Mouse (Mus musculus): Measurements from ENCODE around the gene Herpud1. TPM values are rescaled to one million over a fixed set of nuclear protein-coding genes. Genes with fewer than 3 reads are reported as not detected.

Gene Herpud1
- polyA plus RNA-seq, 1 experiment from 2014 or later: 70.8 TPM

DNA sequence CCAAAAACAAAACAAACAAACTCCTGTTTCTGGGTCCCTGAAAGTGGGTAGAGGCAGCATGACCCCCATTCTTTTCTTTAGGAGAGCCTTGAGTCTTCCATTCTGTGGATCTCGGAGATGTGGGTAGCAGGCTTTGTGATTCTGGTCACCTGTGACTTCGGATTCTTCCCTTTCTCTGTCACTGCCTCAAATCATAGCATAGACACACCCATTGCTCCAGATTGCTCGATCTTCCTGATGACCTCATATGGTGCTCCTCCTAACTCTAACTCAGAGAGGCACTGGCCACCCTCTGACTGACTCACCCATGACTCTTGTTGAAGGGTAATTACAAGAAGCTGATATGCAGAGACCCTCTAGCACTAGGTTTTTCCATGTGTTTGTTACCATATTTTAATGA lies 50.7 kb downstream of the Herpud1 start:
- no peak overlapping the region for H3K9ac ChIP-seq (replicated peaks)
- H3K27ac ChIP-seq (replicated peaks): no peak overlapping the region
- H3K4me2 ChIP-seq: no peak overlapping the region
- H3K4me1 ChIP-seq: peaks cover 10% of the 10 kb centered on the region
- WGBS: 79% methylated on average over 3 of the region's 3 CpGs
- no peaks in the 10 kb centered on the region for H3K9me3 ChIP-seq (replicated peaks)
- no peaks in the 10 kb centered on the region for H3K36me3 ChIP-seq
- no peak overlapping the region for H3K4me3 ChIP-seq (replicated peaks)
- ATAC-seq (ENCODE audit: low FRiP score): no peak
- H3K27me3 ChIP-seq (replicated peaks): peaks cover 23% of the 10 kb centered on the region

DNA sequence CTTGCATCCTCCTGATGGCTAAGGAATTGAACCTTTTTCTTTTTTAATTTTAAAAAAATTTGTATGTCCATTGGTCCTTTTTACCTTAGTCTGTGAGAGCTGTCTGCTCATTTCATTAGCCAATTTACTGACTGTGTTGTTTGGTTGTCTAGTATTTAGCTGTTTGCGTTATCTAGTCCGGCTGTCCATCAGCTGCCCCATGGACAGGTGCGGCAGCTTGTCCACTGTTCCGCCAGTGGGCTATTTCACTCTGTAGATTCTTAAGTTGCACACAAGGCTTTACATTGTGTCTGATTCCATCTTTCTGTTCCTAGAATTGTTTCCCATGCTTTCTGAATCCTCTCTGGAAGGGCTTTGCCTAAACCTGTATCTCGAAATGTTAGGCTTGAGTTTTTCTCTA lies 52.4 kb downstream of the Herpud1 start:
- no peak overlapping the region for H3K4me3 ChIP-seq (replicated peaks)
- peaks cover 9% of the 10 kb centered on the region for H3K4me1 ChIP-seq
- WGBS: 94% methylated on average over 5 of the region's 5 CpGs
- ATAC-seq (ENCODE audit: low FRiP score): no peak
- H3K27me3 ChIP-seq (replicated peaks): peaks cover 10% of the 10 kb centered on the region
- no peak overlapping the region for H3K27ac ChIP-seq (replicated peaks)
- H3K9ac ChIP-seq (replicated peaks): no peak overlapping the region
- H3K4me2 ChIP-seq: no peak overlapping the region
- H3K9me3 ChIP-seq (replicated peaks): no peaks in the 10 kb centered on the region
- H3K36me3 ChIP-seq: no peaks in the 10 kb centered on the region

DNA sequence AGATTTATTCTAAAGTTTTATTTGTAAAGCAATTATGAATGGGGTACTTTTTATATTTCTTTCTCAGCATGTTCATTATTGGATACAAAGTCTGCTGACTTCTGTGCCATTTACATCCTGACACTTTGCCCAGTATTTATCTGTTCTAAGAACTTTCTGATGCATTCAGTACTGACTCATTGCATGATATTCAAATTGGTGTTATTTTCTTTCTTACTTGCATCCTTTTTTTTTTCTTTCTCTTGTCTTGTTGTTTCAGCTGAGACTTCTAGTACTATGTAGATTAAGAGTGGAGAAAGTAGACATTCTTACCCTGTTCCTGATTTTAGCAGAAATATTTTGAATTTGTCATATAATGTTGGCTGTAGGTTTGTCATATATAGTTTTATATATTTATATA lies 53.5 kb downstream of the Herpud1 start:
- Histone ChIP-seq H3K4me2 (no peak overlapping the region), H3K9me3 (replicated peaks) (no peaks in the 10 kb centered on the region), H3K27ac (replicated peaks) (no peak overlapping the region), H3K9ac (replicated peaks) (no peak overlapping the region), H3K36me3 (no peaks in the 10 kb centered on the region), H3K4me3 (replicated peaks) (no peak overlapping the region), H3K4me1 (no peaks in the 10 kb centered on the region), H3K27me3 (replicated peaks) (peaks cover 6% of the 10 kb centered on the region; the same call in 1 of the 2 replicates)
- ATAC-seq (ENCODE audit: low FRiP score): no peak

DNA sequence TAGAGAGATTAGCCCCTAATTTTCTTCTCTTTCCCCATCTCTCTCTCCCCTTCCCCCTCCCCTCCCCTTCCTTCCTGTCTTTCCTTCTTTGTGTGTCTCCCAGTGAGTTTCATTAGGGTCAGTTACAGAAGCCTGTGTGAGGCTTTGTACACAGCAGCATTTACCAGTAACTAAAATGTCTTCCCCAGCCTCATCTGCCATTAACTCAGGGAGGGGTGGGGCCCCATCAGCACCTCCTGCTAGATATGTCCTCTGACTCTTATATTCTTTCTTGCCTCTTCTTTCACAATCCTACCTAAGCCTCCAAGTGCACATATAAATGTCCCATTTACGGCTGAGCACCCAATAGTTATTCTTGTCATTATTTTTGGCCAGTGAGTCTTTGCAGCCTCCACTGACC lies 54.2 kb downstream of the Herpud1 start:
- no peak overlapping the region for H3K27ac ChIP-seq (replicated peaks)
- no peaks in the 10 kb centered on the region for H3K9me3 ChIP-seq (replicated peaks)
- no peak overlapping the region for H3K9ac ChIP-seq (replicated peaks)
- no peaks in the 10 kb centered on the region for H3K4me1 ChIP-seq
- H3K27me3 ChIP-seq (replicated peaks): peaks cover under 1% of the 10 kb centered on the region; the same call in 1 of the 2 replicates
- H3K4me3 ChIP-seq (replicated peaks): no peak overlapping the region
- no peak for ATAC-seq (ENCODE audit: low FRiP score)
- 91% methylated on average over 1 of the region's 1 CpGs for WGBS
- H3K4me2 ChIP-seq: no peak overlapping the region
- no peaks in the 10 kb centered on the region for H3K36me3 ChIP-seq

DNA sequence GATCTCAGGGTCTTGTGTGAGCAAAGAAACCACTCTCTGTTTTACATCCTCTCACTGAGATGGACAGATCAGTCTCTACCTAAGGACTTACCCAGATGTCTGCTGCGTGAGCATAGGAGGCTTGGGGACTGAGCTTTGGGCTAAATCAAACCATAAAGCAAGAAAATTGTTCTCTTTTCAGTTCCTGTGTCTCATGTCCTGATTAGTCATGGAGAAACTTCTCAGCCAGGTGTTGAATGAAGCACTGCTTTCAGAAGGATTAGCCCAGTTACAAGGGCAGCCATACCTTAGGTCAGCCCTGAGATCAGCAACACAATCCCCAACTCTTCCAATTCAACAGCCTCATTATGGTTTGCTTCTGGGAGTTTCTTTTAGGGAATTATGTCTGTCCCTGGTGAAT lies 55.4 kb downstream of the Herpud1 start:
- Histone ChIP-seq H3K4me3 (replicated peaks) (no peak overlapping the region), H3K9me3 (replicated peaks) (no peaks in the 10 kb centered on the region), H3K36me3 (no peaks in the 10 kb centered on the region), H3K4me1 (no peaks in the 10 kb centered on the region), H3K4me2 (no peak overlapping the region), H3K27me3 (replicated peaks) (no peaks in the 10 kb centered on the region), H3K27ac (replicated peaks) (no peak overlapping the region), H3K9ac (replicated peaks) (no peak overlapping the region)
- ATAC-seq (ENCODE audit: low FRiP score): no peak
- 95% methylated on average over 1 of the region's 1 CpGs for WGBS

DNA sequence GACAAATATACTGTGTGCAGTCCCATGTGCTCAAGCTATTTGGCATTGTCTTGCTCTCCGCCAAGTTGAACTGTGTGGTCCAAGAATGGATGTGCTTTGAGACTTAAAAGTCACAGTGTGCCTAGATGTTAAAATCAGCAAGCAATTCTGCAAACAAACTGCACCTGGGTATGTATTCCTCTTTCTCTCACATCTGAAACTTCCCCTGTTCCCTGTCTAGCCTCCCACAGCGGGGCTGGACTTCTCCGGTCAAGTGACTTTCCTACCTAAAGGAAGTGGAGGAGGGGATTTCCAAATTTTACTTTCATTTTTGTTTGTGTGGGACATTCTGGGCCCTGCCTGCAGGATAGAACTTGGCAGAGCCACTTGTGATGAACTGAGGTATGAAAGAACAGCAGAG lies 56.9 kb downstream of the Herpud1 start:
- Histone ChIP-seq H3K27me3 (replicated peaks) (no peaks in the 10 kb centered on the region), H3K9ac (replicated peaks) (no peak overlapping the region), H3K36me3 (no peaks in the 10 kb centered on the region), H3K27ac (replicated peaks) (no peak overlapping the region), H3K4me2 (no peak overlapping the region), H3K9me3 (replicated peaks) (no peaks in the 10 kb centered on the region), H3K4me3 (replicated peaks) (no peak overlapping the region), H3K4me1 (no peaks in the 10 kb centered on the region)
- no peak for ATAC-seq (ENCODE audit: low FRiP score)
- 90% methylated on average over 3 of the region's 3 CpGs for WGBS

DNA sequence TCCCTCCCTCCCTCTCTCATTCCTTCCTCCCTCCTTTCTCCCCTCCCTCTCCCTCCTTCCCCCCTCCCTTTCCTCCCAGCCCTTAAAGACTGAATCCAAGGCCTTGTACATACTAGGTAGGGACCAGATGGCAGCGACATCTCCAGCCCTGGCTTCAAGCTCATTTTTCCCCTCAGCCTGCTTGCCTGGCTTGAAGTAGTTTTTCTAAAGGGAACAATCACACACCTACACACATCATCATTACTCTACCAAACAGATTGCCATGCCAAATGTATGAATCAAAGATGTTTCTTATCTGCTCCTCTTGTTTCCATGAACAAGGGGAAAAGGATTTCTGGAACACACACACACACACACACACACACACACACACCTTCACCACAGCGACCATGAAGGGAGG lies 58.2 kb downstream of the Herpud1 start:
- no peak overlapping the region for H3K9ac ChIP-seq (replicated peaks)
- H3K4me3 ChIP-seq (replicated peaks): no peak overlapping the region
- H3K4me1 ChIP-seq: no peaks in the 10 kb centered on the region
- no peaks in the 10 kb centered on the region for H3K36me3 ChIP-seq
- H3K9me3 ChIP-seq (replicated peaks): no peaks in the 10 kb centered on the region
- 83% methylated on average over 2 of the region's 2 CpGs for WGBS
- no peak overlapping the region for H3K4me2 ChIP-seq
- no peaks in the 10 kb centered on the region for H3K27me3 ChIP-seq (replicated peaks)
- no peak for ATAC-seq (ENCODE audit: low FRiP score)
- H3K27ac ChIP-seq (replicated peaks): no peak overlapping the region

Other genes with a start within 250 kb of the Herpud1 start
- gene Mt4, start 249.2 kb upstream of the Herpud1 start, polyA plus RNA-seq (2015; fragmentation: Nextera tagmentation; extraction: Ambion mirVana): not detected in 2 replicates
- gene Mt3, start 233.8 kb upstream of the Herpud1 start, polyA plus RNA-seq (2015; fragmentation: Nextera tagmentation; extraction: Ambion mirVana): 244 and 279 TPM in 2 replicates
- 32.8 and 40.2 TPM in 2 replicates for gene Mt2, start 213.8 kb upstream of the Herpud1 start, polyA plus RNA-seq (2015; fragmentation: Nextera tagmentation; extraction: Ambion mirVana)
- gene Mt1, start 207.4 kb upstream of the Herpud1 start, polyA plus RNA-seq (2015; fragmentation: Nextera tagmentation; extraction: Ambion mirVana): 119 and 160 TPM in 2 replicates
- 51.5 and 57.4 TPM in 2 replicates for gene Nup93, start 171.9 kb upstream of the Herpud1 start, polyA plus RNA-seq (2015; fragmentation: Nextera tagmentation; extraction: Ambion mirVana)
- gene Slc12a3, start 57.2 kb upstream of the Herpud1 start, polyA plus RNA-seq (2015; fragmentation: Nextera tagmentation; extraction: Ambion mirVana): 0.10 and 0.23 TPM in 2 replicates
- gene Nlrc5, start 47.9 kb downstream of the Herpud1 start, polyA plus RNA-seq (2015; fragmentation: Nextera tagmentation; extraction: Ambion mirVana): 0.68 and 1.0 TPM in 2 replicates
- 25.6 and 29.9 TPM in 2 replicates for gene Cpne2, start 146.6 kb downstream of the Herpud1 start, polyA plus RNA-seq (2015; fragmentation: Nextera tagmentation; extraction: Ambion mirVana)
- 50.0 and 50.2 TPM in 2 replicates for gene Rspry1, start 215.5 kb downstream of the Herpud1 start, polyA plus RNA-seq (2015; fragmentation: Nextera tagmentation; extraction: Ambion mirVana)
- 66.6 and 70.5 TPM in 2 replicates for gene Fam192a, start 215.6 kb downstream of the Herpud1 start, polyA plus RNA-seq (2015; fragmentation: Nextera tagmentation; extraction: Ambion mirVana)

All from neural tube, embryonic 15.5 days (tissue).